Mouse (Mus musculus): ENCODE data around the gene Vps52. TPM values are rescaled to one million over a fixed set of nuclear protein-coding genes. Genes with fewer than 3 reads are reported as not detected.

Vps52 gene
- polyA plus RNA-seq, 1 experiment = 24.4 TPM

DNA sequence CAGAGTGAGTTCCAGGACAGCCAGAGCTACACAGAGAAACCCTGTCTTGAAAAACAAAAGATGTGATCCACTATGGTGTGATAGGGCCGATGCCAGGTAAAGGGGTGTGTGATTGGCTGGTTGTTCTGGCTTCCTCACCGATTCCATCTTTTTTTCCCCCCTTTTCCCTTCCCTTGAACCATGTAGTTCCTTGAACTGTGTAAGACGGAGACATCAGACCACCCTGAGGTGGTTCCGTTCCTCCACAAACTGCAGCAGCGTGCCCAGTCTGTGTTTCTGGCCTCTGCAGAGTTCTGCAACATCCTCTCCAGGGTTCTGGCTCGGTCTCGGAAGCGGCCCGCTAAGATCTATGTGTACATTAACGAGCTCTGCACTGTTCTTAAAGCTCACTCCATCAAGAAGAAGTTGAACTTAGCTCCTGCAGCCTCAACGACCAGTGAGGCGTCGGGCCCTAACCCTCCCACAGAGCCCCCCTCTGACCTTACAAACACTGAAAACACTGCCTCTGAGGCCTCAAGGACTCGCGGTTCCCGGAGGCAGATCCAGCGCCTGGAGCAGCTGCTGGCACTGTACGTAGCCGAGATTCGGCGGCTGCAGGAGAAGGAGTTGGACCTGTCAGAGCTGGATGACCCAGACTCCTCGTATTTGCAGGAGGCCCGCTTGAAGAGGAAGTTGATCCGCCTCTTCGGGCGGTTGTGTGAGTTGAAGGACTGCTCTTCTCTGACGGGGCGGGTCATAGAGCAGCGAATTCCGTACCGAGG lies 44.4 kb upstream of the Vps52 start:
- H3K79me3 ChIP-seq (ENCODE audit: low read depth) = peaks cover 3% of the 10 kb centered on the region
- no peak overlapping the region for H3K4me3 ChIP-seq (ENCODE audit: insufficient read depth, poor library complexity, severe bottlenecking)
- H3K36me3 ChIP-seq (ENCODE audit: control insufficient read depth, insufficient read depth) = peaks cover 38% of the 10 kb centered on the region
- no peak overlapping the region for H3ac ChIP-seq (ENCODE audit: control insufficient read depth, insufficient read length, low read depth)
- peaks cover 44% of the 10 kb centered on the region for H3K79me2 ChIP-seq (ENCODE audit: control insufficient read depth, insufficient read depth)
- no peaks in the 10 kb centered on the region for H3K27me3 ChIP-seq (ENCODE audit: control insufficient read depth, insufficient read depth, insufficient read length)
- TF ChIP-seq USF1 (IDR thresholded peaks at IDR 0.05; ENCODE audit: low read depth) = no peak
- no peak for TF ChIP-seq MYOD1 (IDR thresholded peaks at IDR 0.05; ENCODE audit: control insufficient read depth, insufficient read length, low read depth)
- TF ChIP-seq FOSL1 (IDR thresholded peaks at IDR 0.05; ENCODE audit: insufficient read depth, low read length, poor library complexity, severe bottlenecking) = no peak
- TF ChIP-seq MAX (IDR thresholded peaks at IDR 0.05) = no peak
- TF ChIP-seq MYOG (IDR thresholded peaks at IDR 0.05; ENCODE audit: control insufficient read depth, extremely low read depth, insufficient read length) = no peak
- TF ChIP-seq CEBPB (IDR thresholded peaks at IDR 0.05; ENCODE audit: low read depth) = no peak
- no peak for TF ChIP-seq CTCF (IDR thresholded peaks at IDR 0.05; ENCODE audit: control insufficient read depth, insufficient read depth, insufficient read length)

DNA sequence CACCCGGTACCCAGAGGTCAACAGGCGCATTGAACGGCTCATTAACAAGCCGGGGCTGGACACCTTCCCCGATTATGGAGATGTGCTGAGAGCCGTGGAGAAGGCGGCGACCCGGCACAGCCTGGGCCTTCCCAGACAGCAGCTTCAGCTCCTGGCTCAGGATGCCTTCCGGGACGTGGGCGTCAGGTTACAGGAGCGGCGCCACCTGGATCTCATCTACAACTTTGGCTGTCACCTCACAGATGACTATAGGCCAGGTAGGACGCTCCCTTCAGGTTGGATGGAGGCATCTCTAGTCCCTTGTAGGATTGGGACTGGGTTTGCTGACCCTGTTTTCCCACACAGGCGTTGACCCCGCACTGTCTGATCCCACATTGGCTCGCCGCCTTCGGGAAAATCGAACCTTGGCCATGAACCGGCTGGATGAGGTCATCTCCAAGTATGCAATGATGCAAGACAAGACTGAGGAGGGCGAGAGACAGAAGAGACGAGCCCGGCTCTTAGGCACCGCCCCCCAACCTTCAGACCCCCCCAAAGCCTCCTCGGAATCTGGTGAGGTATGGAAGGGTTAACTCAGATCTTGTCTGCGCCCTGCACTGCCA lies 43.7 kb upstream of the Vps52 start:
- no peak overlapping the region for H3ac ChIP-seq (ENCODE audit: control insufficient read depth, insufficient read length, low read depth)
- no peak for TF ChIP-seq MAX (IDR thresholded peaks at IDR 0.05)
- no peak for TF ChIP-seq USF1 (IDR thresholded peaks at IDR 0.05; ENCODE audit: low read depth)
- no peak for TF ChIP-seq MYOD1 (IDR thresholded peaks at IDR 0.05; ENCODE audit: control insufficient read depth, insufficient read length, low read depth)
- TF ChIP-seq FOSL1 (IDR thresholded peaks at IDR 0.05; ENCODE audit: insufficient read depth, low read length, poor library complexity, severe bottlenecking) = no peak
- TF ChIP-seq CTCF (IDR thresholded peaks at IDR 0.05; ENCODE audit: control insufficient read depth, insufficient read depth, insufficient read length) = no peak
- H3K79me3 ChIP-seq (ENCODE audit: low read depth) = peaks cover 4% of the 10 kb centered on the region
- H3K27me3 ChIP-seq (ENCODE audit: control insufficient read depth, insufficient read depth, insufficient read length) = no peaks in the 10 kb centered on the region
- H3K36me3 ChIP-seq (ENCODE audit: control insufficient read depth, insufficient read depth) = peaks cover 38% of the 10 kb centered on the region
- H3K4me3 ChIP-seq (ENCODE audit: insufficient read depth, poor library complexity, severe bottlenecking) = no peak overlapping the region
- H3K79me2 ChIP-seq (ENCODE audit: control insufficient read depth, insufficient read depth) = peaks cover 51% of the 10 kb centered on the region

DNA sequence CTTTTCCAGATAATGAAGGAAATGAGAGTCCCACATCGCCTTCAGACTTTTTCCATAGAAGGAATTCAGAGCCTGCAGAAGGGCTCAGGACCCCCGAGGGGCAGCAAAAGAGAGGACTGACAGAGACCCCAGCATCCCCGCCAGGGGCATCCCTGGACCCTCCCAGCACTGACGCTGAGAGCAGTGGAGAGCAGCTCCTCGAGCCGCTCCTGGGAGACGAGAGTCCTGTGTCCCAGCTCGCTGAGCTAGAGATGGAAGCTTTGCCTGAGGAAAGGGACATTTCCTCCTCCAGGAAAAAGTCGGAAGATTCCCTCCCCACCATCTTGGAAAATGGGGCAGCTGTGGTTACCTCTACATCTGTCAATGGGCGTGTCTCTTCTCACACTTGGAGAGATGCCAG lies 42.3 kb upstream of the Vps52 start:
- H3ac ChIP-seq (ENCODE audit: control insufficient read depth, insufficient read length, low read depth) = no peak overlapping the region
- no peak for TF ChIP-seq FOSL1 (IDR thresholded peaks at IDR 0.05; ENCODE audit: insufficient read depth, low read length, poor library complexity, severe bottlenecking)
- no peak for TF ChIP-seq MYOD1 (IDR thresholded peaks at IDR 0.05; ENCODE audit: control insufficient read depth, insufficient read length, low read depth)
- no peak for TF ChIP-seq USF1 (IDR thresholded peaks at IDR 0.05; ENCODE audit: low read depth)
- peaks cover 46% of the 10 kb centered on the region for H3K36me3 ChIP-seq (ENCODE audit: control insufficient read depth, insufficient read depth)
- H3K79me2 ChIP-seq (ENCODE audit: control insufficient read depth, insufficient read depth) = peaks cover 62% of the 10 kb centered on the region
- no peaks in the 10 kb centered on the region for H3K27me3 ChIP-seq (ENCODE audit: control insufficient read depth, insufficient read depth, insufficient read length)
- H3K4me3 ChIP-seq (ENCODE audit: insufficient read depth, poor library complexity, severe bottlenecking) = no peak overlapping the region
- H3K79me3 ChIP-seq (ENCODE audit: low read depth) = peaks cover 4% of the 10 kb centered on the region

DNA sequence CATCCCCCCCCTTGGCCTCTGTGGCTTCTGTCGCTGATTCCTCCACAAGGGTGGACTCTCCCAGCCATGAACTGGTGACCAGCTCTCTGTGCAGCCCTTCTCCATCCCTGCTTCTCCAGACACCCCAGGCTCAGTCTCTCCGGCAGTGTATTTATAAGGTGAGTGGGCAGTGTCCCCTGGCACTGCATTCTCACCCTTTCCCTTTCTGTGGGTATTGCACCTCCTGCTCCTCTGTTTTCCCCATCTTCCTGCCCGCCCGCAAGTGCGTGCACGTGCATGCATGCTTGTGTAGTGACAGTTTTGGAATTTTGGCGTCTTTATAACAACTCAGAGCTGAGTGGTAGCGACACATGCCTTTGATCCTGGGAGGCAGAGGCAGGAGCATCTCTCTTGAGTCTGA lies 41.7 kb upstream of the Vps52 start:
- TF ChIP-seq CEBPB (IDR thresholded peaks at IDR 0.05; ENCODE audit: low read depth) = no peak
- no peaks in the 10 kb centered on the region for H3K27me3 ChIP-seq (ENCODE audit: control insufficient read depth, insufficient read depth, insufficient read length)
- no peak overlapping the region for H3K4me3 ChIP-seq (ENCODE audit: insufficient read depth, poor library complexity, severe bottlenecking)
- peaks cover 4% of the 10 kb centered on the region for H3K79me3 ChIP-seq (ENCODE audit: low read depth)
- no peak overlapping the region for H3ac ChIP-seq (ENCODE audit: control insufficient read depth, insufficient read length, low read depth)
- H3K79me2 ChIP-seq (ENCODE audit: control insufficient read depth, insufficient read depth) = peaks cover 62% of the 10 kb centered on the region
- H3K36me3 ChIP-seq (ENCODE audit: control insufficient read depth, insufficient read depth) = peaks cover 47% of the 10 kb centered on the region

DNA sequence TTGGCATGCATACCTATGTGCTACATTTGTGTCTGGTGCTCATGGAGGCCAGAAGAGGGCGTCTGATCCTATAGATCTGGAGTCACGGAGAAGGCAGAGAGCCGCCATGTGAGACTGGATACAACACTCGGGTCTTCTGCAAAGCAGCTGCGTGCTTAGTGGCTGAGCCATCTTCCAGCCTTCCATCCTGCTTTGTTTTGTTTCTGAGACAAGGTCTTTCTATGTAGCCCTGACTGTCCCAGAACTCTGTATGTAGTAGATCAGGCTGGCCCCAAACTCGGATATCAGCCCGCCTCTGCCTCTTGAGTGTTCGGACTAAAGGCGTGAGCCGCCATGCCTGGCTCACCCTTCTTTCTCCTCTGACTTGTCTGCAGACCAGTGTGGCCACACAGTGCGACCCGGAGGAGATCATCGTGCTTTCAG lies 40.6 kb upstream of the Vps52 start:
- Histone ChIP-seq H3K79me3 (ENCODE audit: low read depth) (peaks cover 4% of the 10 kb centered on the region), H3K4me3 (ENCODE audit: insufficient read depth, poor library complexity, severe bottlenecking) (no peak overlapping the region), H3K36me3 (ENCODE audit: control insufficient read depth, insufficient read depth) (peaks cover 47% of the 10 kb centered on the region), H3K79me2 (ENCODE audit: control insufficient read depth, insufficient read depth) (peaks cover 55% of the 10 kb centered on the region), H3K27me3 (ENCODE audit: control insufficient read depth, insufficient read depth, insufficient read length) (no peaks in the 10 kb centered on the region), H3ac (ENCODE audit: control insufficient read depth, insufficient read length, low read depth) (peak overlapping the region; percentile 20)
- TF ChIP-seq CTCF (IDR thresholded peaks at IDR 0.05; ENCODE audit: control insufficient read depth, insufficient read depth, insufficient read length) (no peak), MYOG (IDR thresholded peaks at IDR 0.05; ENCODE audit: control insufficient read depth, extremely low read depth, insufficient read length) (no peak), CEBPB (IDR thresholded peaks at IDR 0.05; ENCODE audit: low read depth) (no peak), USF1 (IDR thresholded peaks at IDR 0.05; ENCODE audit: low read depth) (no peak), FOSL1 (IDR thresholded peaks at IDR 0.05; ENCODE audit: insufficient read depth, low read length, poor library complexity, severe bottlenecking) (no peak), MAX (IDR thresholded peaks at IDR 0.05) (no peak), MYOD1 (IDR thresholded peaks at IDR 0.05; ENCODE audit: control insufficient read depth, insufficient read length, low read depth) (no peak)

DNA sequence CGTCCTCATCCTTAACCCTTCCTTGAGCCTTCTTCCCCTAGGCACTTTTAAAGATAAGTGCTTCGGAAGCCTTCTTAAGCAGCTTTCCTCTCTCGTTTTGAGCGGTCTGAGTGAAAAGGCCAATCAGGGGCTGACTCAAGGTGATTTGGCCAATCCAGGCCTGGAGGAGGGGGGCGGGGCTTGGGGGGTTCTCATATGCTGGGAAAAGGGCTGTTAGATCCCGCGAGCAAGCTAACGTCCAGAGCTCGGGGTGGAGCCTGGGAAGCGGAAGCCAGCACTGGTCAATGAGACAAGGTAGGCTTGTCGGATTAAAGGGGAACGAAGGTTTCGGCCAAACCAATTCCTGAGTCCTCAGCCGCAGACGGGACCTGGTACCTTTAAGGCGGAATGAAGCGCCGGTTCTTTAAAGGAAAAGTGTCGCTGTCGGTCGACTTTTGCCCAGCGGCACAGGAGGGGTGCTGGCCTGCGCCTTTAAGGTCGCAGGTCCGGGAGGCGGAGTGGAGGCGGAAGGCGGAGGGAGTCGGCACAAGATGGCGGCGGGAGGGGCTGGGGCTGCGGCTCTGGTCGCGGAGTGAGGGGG lies 39.9 kb upstream of the Vps52 start, which contains the start of the genes Tapbp and Zbtb22:
Gene Tapbp (plus strand): TSS at position 229 of the 580 bp plus-strand sequence.
Gene Zbtb22 (plus strand): TSS at position 234 of the 580 bp plus-strand sequence.
- no peak for TF ChIP-seq MYOD1 (IDR thresholded peaks at IDR 0.05; ENCODE audit: control insufficient read depth, insufficient read length, low read depth)
- no peak for TF ChIP-seq CTCF (IDR thresholded peaks at IDR 0.05; ENCODE audit: control insufficient read depth, insufficient read depth, insufficient read length)
- TF ChIP-seq USF1 (IDR thresholded peaks at IDR 0.05; ENCODE audit: low read depth) = no peak
- TF ChIP-seq CEBPB (IDR thresholded peaks at IDR 0.05; ENCODE audit: low read depth) = no peak
- no peak for TF ChIP-seq MYOG (IDR thresholded peaks at IDR 0.05; ENCODE audit: control insufficient read depth, extremely low read depth, insufficient read length)
- TF ChIP-seq MAX (IDR thresholded peaks at IDR 0.05) = no peak
- no peak for TF ChIP-seq FOSL1 (IDR thresholded peaks at IDR 0.05; ENCODE audit: insufficient read depth, low read length, poor library complexity, severe bottlenecking)
- Histone ChIP-seq H3K36me3 (ENCODE audit: control insufficient read depth, insufficient read depth) (peaks cover 47% of the 10 kb centered on the region), H3ac (ENCODE audit: control insufficient read depth, insufficient read length, low read depth) (peak within 1 kb of the TSS; percentile 50), H3K27me3 (ENCODE audit: control insufficient read depth, insufficient read depth, insufficient read length) (no peaks in the 10 kb centered on the region), H3K79me2 (ENCODE audit: control insufficient read depth, insufficient read depth) (peaks cover 49% of the 10 kb centered on the region), H3K4me3 (ENCODE audit: insufficient read depth, poor library complexity, severe bottlenecking) (peak within 1 kb of the TSS; percentile 46), H3K79me3 (ENCODE audit: low read depth) (peaks cover 4% of the 10 kb centered on the region)
